10 mouse cellular contexts compared by ENCODE assay signal in genomic region chr12:3316083-3316482, GRCm38 (mm10). TPM values are rescaled to one million over a fixed set of nuclear protein-coding genes. Genes with fewer than 3 reads are reported as not detected.
DNase-seq lines count a peak whose midpoint lies in the region; ATAC-seq lines count a peak whose summit lies in the region.
"Had no signal": no experiment of that assay in that cellular context is flagged by ENCODE, and none has a peak within 500 bp of the region (broad histone marks: within the 10 kb centered on the region; RNA-seq: fewer than 3 reads in every experiment).

No protein-coding gene starts in this region.

- no peak overlapping the region for H3K9ac ChIP-seq in intestine, embryonic 16.5 days (ENCODE audit: low read depth, low read length)
- H3K9ac ChIP-seq in intestine, embryonic 15.5 days = no peak overlapping the region
- H3K9ac ChIP-seq in forebrain, embryonic 16.5 days (replicated peaks; ENCODE audit: low read depth, low read length) = no peak overlapping the region
- H3K9ac ChIP-seq: stomach, embryonic 15.5 days had no signal

- no peaks in the 10 kb centered on the region for H3K36me3 ChIP-seq in intestine, embryonic 16.5 days (ENCODE audit: control insufficient read depth, insufficient read depth, low read length)
- H3K36me3 ChIP-seq in intestine, embryonic 15.5 days = no peaks in the 10 kb centered on the region
- H3K36me3 ChIP-seq in forebrain, embryonic 16.5 days (ENCODE audit: control insufficient read depth, insufficient read depth) = no peaks in the 10 kb centered on the region
- H3K36me3 ChIP-seq: stomach, embryonic 15.5 days had no signal

- H3K27ac ChIP-seq in intestine, embryonic 16.5 days (ENCODE audit: low read length) = no peak overlapping the region
- no peak overlapping the region for H3K27ac ChIP-seq in intestine, embryonic 15.5 days
- no peak overlapping the region for H3K27ac ChIP-seq in forebrain, embryonic 16.5 days (ENCODE audit: low read length)
- H3K27ac ChIP-seq: stomach, embryonic 15.5 days had no signal

- H3K27me3 ChIP-seq in intestine, embryonic 16.5 days (replicated peaks; ENCODE audit: control insufficient read depth, insufficient read depth, low read length) = no peaks in the 10 kb centered on the region
- no peaks in the 10 kb centered on the region for H3K27me3 ChIP-seq in intestine, embryonic 15.5 days (replicated peaks)
- H3K27me3 ChIP-seq in forebrain, embryonic 16.5 days (replicated peaks; ENCODE audit: control insufficient read depth, insufficient read depth, low read length) = no peaks in the 10 kb centered on the region
- H3K27me3 ChIP-seq: stomach, embryonic 15.5 days had no signal

- no peak overlapping the region for H3K4me3 ChIP-seq in intestine, embryonic 16.5 days (ENCODE audit: low read length)
- H3K4me3 ChIP-seq in intestine, embryonic 15.5 days (replicated peaks) = no peak overlapping the region
- no peak overlapping the region for H3K4me3 ChIP-seq in forebrain, embryonic 16.5 days (replicated peaks; ENCODE audit: low read length)
- H3K4me3 ChIP-seq: stomach, embryonic 15.5 days had no signal

- intact Hi-C loops in gastrocnemius, postnatal 36 days (cut with DNase I) = no loop called here

- H3K9me3 ChIP-seq in intestine, embryonic 16.5 days (ENCODE audit: control insufficient read depth, low read length) = no peaks in the 10 kb centered on the region
- H3K9me3 ChIP-seq in intestine, embryonic 15.5 days = no peaks in the 10 kb centered on the region
- no peaks in the 10 kb centered on the region for H3K9me3 ChIP-seq in forebrain, embryonic 16.5 days (ENCODE audit: control insufficient read depth, low read length)
- H3K9me3 ChIP-seq: stomach, embryonic 15.5 days had no signal

- peak; percentile 53 for ATAC-seq in intestine, embryonic 16.5 days
- no peak for ATAC-seq in intestine, embryonic 15.5 days
- no peak for ATAC-seq in forebrain, embryonic 16.5 days
- ATAC-seq: CD4-positive, CD25-positive, alpha-beta regulatory T cell, adult 4 months had no signal

- no peaks in the 10 kb centered on the region for H3K4me1 ChIP-seq in intestine, embryonic 16.5 days (ENCODE audit: control insufficient read depth, insufficient read depth, low read length)
- no peaks in the 10 kb centered on the region for H3K4me1 ChIP-seq in intestine, embryonic 15.5 days (replicated peaks)
- no peaks in the 10 kb centered on the region for H3K4me1 ChIP-seq in forebrain, embryonic 16.5 days (replicated peaks; ENCODE audit: control insufficient read depth, insufficient read depth, low read length)
- H3K4me1 ChIP-seq: stomach, embryonic 15.5 days had no signal

- 33% methylated on average over 2 of the region's 2 CpGs for WGBS in intestine, embryonic 16.5 days
- whole genome bisulfite sequencing in intestine, embryonic 15.5 days = 36% methylated on average over 2 of the region's 2 CpGs
- WGBS in forebrain, embryonic 16.5 days = 48% methylated on average over 2 of the region's 2 CpGs

- peak; percentile 64 for DNase-seq in ovary, adult 18-20 months (ENCODE audit: low spot score)
- no peak for DNase-seq in ovary, postnatal 14 days (ENCODE audit: low spot score)
- DNase-seq in gastrocnemius, postnatal 36 days = peak; percentile 26 to 45
- DNase-seq in testis, postnatal 10 days (ENCODE audit: low spot score) = peak; percentile 47
- no peak for DNase-seq in spleen, postnatal 36 days (ENCODE audit: low spot score in 2 of 2)

- H3K4me2 ChIP-seq in intestine, embryonic 16.5 days (ENCODE audit: low read depth, low read length) = no peak overlapping the region
- H3K4me2 ChIP-seq in intestine, embryonic 15.5 days (replicated peaks) = no peak overlapping the region
- no peak overlapping the region for H3K4me2 ChIP-seq in forebrain, embryonic 16.5 days (ENCODE audit: low read length)
- H3K4me2 ChIP-seq: stomach, embryonic 15.5 days had no signal

RNA-seq across cellular contexts. Expression of gene Rab10, which starts 6.3 kb away (rescaled TPM):
- 52.9 and 54.1 TPM in 2 replicates for polyA plus RNA-seq in intestine, embryonic 16.5 days (2015; fragmentation: Nextera tagmentation; extraction: Ambion mirVana)
- 68.7 and 75.2 TPM in 2 replicates for polyA plus RNA-seq in intestine, embryonic 15.5 days (2015; fragmentation: Nextera tagmentation; extraction: Ambion mirVana)
- 100 to 1,000 TPM; 239 to 279 TPM for total RNA-seq in gastrocnemius, postnatal 36 days (2021)
- polyA plus RNA-seq in forebrain, embryonic 16.5 days (2015; fragmentation: Nextera tagmentation; extraction: Ambion mirVana) = 135 and 155 TPM in 2 replicates

RNA-seq across cellular contexts. Expression of gene Kif3c, which starts 48.8 kb away (rescaled TPM):
- polyA plus RNA-seq in intestine, embryonic 16.5 days (2015; fragmentation: Nextera tagmentation; extraction: Ambion mirVana) = 5.8 and 6.2 TPM in 2 replicates
- polyA plus RNA-seq in intestine, embryonic 15.5 days (2015; fragmentation: Nextera tagmentation; extraction: Ambion mirVana) = 8.1 and 8.7 TPM in 2 replicates
- 10 to 100 TPM; 14.3 to 22.9 TPM for total RNA-seq in gastrocnemius, postnatal 36 days (2021)
- polyA plus RNA-seq in forebrain, embryonic 16.5 days (2015; fragmentation: Nextera tagmentation; extraction: Ambion mirVana) = 118 and 122 TPM in 2 replicates

Comparison
In these comparisons a context has a peak if more than half of its experiments do, and no peak if none do; other contexts are left out.
1. DNase-seq: peak in ovary, adult 18-20 months (single experiment), gastrocnemius, postnatal 36 days (2 of 2) and testis, postnatal 10 days (single experiment); none in ovary, postnatal 14 days (single experiment) and spleen, postnatal 36 days (0 of 2).
2. RNA of gene Kif3c, which starts 48.8 kb away (polyA plus RNA-seq): 118 to 122 TPM in forebrain, embryonic 16.5 days; 8.1 to 8.7 TPM in intestine, embryonic 15.5 days and 5.8 to 6.2 TPM in intestine, embryonic 16.5 days; every median in the first group is over 10 times any median in the second.